Mouse (Mus musculus) midbrain, embryonic 16.5 days (tissue): ENCODE results near the gene Grm3. TPM values are rescaled to one million over a fixed set of nuclear protein-coding genes. Genes with fewer than 3 reads are reported as not detected.

Experiments used
- ATAC-seq: fragments of 200-750 bp; cut with Nextera tagmentation; 2 replicates; pipeline ENCODE4 v1.8.0; 2017; ENCODE audit warnings: moderate TSS enrichment
- H3K27ac ChIP-seq: fragments of 300-500 bp; sonication (generic); 2 replicates; pipeline ENCODE4 v1.5.1; 2014; ENCODE audit warnings: mild to moderate bottlenecking, low read length, mixed read lengths
- H3K27me3 ChIP-seq: fragments of 300-500 bp; sonication (generic); 2 replicates; pipeline ENCODE4 v1.6.1; 2014; ENCODE audit warnings: low read depth, low read length, mixed read lengths; ENCODE audit not compliant: control insufficient read depth, insufficient read depth
- H3K36me3 ChIP-seq: fragments of 300-500 bp; sonication (generic); 2 replicates; pipeline ENCODE4 v1.6.1; 2014; ENCODE audit warnings: mild to moderate bottlenecking, low read length, moderate library complexity, mixed read lengths; ENCODE audit not compliant: control insufficient read depth, insufficient read depth
- H3K4me1 ChIP-seq: fragments of 300-500 bp; sonication (generic); 2 replicates; pipeline ENCODE4 v1.6.1; 2014; ENCODE audit warnings: mild to moderate bottlenecking, low read length, mixed read lengths; ENCODE audit not compliant: control insufficient read depth, insufficient read depth
- H3K4me2 ChIP-seq: fragments of 300-500 bp; sonication (generic); 2 replicates; pipeline ENCODE4 v1.6.1; 2014; ENCODE audit warnings: mild to moderate bottlenecking, low read length, mixed read lengths
- H3K4me3 ChIP-seq: fragments of 300-500 bp; sonication (generic); 2 replicates; pipeline ENCODE4 v1.5.1; 2014; ENCODE audit warnings: low read depth, mild to moderate bottlenecking, low read length, moderate library complexity, mixed read lengths
- H3K9ac ChIP-seq: fragments of 300-500 bp; sonication (generic); 2 replicates; pipeline ENCODE4 v1.6.1; 2014; ENCODE audit warnings: low read depth, low read length, mixed read lengths
- H3K9me3 ChIP-seq: fragments of 300-500 bp; sonication (generic); replicated peaks from 2 replicates; pipeline ENCODE4 v1.6.1; 2014; ENCODE audit warnings: mild to moderate bottlenecking, low read length, mixed read lengths; ENCODE audit not compliant: control insufficient read depth, poor library complexity, severe bottlenecking
- WGBS: fragments of 180-500 bp; shearing (Covaris S2); extraction: QIAGEN DNeasy Blood & Tissue Kit; methylation state at CpG from one replicate; pipeline ENCODE4 v1.1.7; 2014; 5-methylcytosine and 5-hydroxymethylcytosine counted together
- polyA plus RNA-seq: library from polyadenylated mRNA; unstranded; fragments of >200 nt; fragmentation: Nextera tagmentation; extraction: Ambion mirVana; gene quantifications from 2 replicates; pipeline ENCODE4 v1.2.1, GENCODE M21; 2015

The Grm3 gene
- polyA plus RNA-seq, 1 experiment from 2014 or later: 82.6 TPM

DNA sequence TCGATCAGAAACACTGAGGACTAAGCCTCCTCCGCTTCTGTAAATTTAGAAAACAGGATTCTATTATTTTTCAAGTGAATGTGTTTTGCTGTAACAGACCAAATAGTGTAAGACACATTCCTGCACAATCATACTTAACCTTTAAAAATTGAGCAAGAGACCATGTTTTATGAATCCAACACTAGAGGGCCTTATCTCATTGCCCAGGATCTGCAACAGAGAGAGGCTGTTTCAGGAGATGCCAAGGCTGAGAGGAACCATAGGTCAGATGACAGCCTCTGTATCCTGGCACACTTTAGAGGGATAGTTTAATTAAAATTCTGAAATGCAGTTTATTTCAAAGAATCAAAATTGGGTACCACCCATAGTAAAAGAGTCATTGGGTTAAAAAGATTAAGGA lies 271.7 kb downstream of the Grm3 start:
- Histone ChIP-seq H3K4me1 (no peaks in the 10 kb centered on the region), H3K9ac (no peak overlapping the region), H3K27ac (no peak overlapping the region), H3K4me3 (no peak overlapping the region), H3K9me3 (no peaks in the 10 kb centered on the region), H3K4me2 (no peak overlapping the region), H3K36me3 (no peaks in the 10 kb centered on the region), H3K27me3 (no peaks in the 10 kb centered on the region)
- ATAC-seq: no peak
- 88% methylated on average over 2 of the region's 2 CpGs for WGBS

DNA sequence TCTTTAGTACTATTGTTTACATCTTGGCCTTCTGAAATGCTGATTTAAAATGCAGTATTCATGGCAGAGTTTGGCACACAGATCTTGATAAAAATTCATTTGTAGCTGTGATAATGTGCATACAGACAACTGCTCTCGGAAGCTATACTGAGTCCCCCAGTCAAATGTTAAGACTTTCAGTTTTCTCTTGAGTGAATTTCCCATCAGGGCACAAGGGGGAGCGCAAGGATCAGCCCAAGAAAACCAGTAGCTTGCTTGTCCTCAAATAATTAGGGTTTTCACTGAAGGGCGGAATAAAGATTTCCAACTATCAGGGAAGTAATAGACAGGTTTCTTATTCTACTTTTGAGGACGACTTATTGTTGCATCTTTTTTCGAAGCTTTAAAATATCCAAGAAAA lies 275.4 kb downstream of the Grm3 start:
- no peaks in the 10 kb centered on the region for H3K9me3 ChIP-seq
- no peaks in the 10 kb centered on the region for H3K36me3 ChIP-seq
- no peak overlapping the region for H3K4me2 ChIP-seq
- ATAC-seq: peak; percentile 68; the same call in 1 of the 2 replicates
- H3K9ac ChIP-seq: no peak overlapping the region
- no peak overlapping the region for H3K27ac ChIP-seq
- H3K4me3 ChIP-seq: no peak overlapping the region
- no peaks in the 10 kb centered on the region for H3K4me1 ChIP-seq
- H3K27me3 ChIP-seq: no peaks in the 10 kb centered on the region
- WGBS: 42% methylated on average over 5 of the region's 5 CpGs

DNA sequence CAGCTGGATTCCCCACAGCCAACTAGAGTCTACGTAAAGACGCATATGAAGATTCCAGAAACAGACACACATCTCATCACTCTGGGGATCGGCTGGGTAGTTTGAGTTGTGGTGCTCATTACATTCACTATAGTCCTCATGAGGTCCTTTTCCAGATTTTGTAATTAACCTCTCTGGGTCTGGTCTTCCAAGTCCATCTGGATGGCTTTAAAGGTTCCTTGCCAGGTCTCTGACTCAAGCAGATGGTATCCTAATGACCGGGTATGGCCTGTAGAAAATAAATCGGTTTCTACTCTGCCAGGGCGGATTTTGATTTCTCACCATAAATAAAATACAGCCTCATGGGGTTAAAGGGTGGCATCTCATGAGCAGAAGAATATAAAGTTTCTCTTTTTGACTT lies 276.0 kb downstream of the Grm3 start:
- Histone ChIP-seq H3K4me1 (no peaks in the 10 kb centered on the region), H3K36me3 (no peaks in the 10 kb centered on the region), H3K9me3 (no peaks in the 10 kb centered on the region), H3K9ac (no peak overlapping the region), H3K4me2 (no peak overlapping the region), H3K4me3 (no peak overlapping the region), H3K27me3 (no peaks in the 10 kb centered on the region), H3K27ac (no peak overlapping the region)
- 88% methylated on average over 6 of the region's 6 CpGs for WGBS
- no peak for ATAC-seq

- Histone ChIP-seq H3K27ac (no peak overlapping the region), H3K9ac (no peak overlapping the region), H3K4me2 (no peak overlapping the region), H3K4me3 (no peak overlapping the region), H3K9me3 (no peaks in the 10 kb centered on the region), H3K36me3 (no peaks in the 10 kb centered on the region), H3K27me3 (no peaks in the 10 kb centered on the region), H3K4me1 (no peaks in the 10 kb centered on the region)
- ATAC-seq: no peak
- 15% methylated on average over 1 of the region's 1 CpGs for WGBS
Measured at GRCm38 (mm10) chr5:9446146-9446545, 278.8 kb downstream of the Grm3 start.
